Mouse (Mus musculus) MEL-GATA-1-ER (cell line): ENCODE results near the gene Ano5.

Experiments used
- DNase-seq: peaks from one replicate; pipeline ENCODE4 v3.0.0-alpha.2; 2012; ENCODE audit warnings: low read depth; ENCODE audit errors: extremely low read depth

Ano5 gene

GRCm38 (mm10) chr7:51628349-51628748 is 117.5 kb downstream of the Ano5 start:
- no peak for DNase-seq

GRCm38 (mm10) chr7:51629206-51629605 is 118.4 kb downstream of the Ano5 start:
- no peak for DNase-seq

- no peak for DNase-seq
Observed at GRCm38 (mm10) chr7:51631171-51631570, 120.3 kb downstream of the Ano5 start.

- no peak for DNase-seq
Observed at GRCm38 (mm10) chr7:51632543-51633229, 121.9 kb downstream of the Ano5 start.

- DNase-seq = no peak
Observed at GRCm38 (mm10) chr7:51633230-51633844, 122.5 kb downstream of the Ano5 start.
